9 mouse cellular contexts compared by ENCODE assay signal in genomic region chr9:79829842-79830800, GRCm38 (mm10). TPM values are rescaled to one million over a fixed set of nuclear protein-coding genes. Genes with fewer than 3 reads are reported as not detected.
A peak's percentile ranks its signal among the peaks of the same experiment; 100 is the strongest.
DNase-seq lines count a peak whose midpoint lies in the region; ATAC-seq and TF ChIP-seq lines count a peak whose summit lies in the region.
"Had no signal": no experiment of that assay in that cellular context is flagged by ENCODE, and none has a peak within 500 bp of the region (broad histone marks: within the 10 kb centered on the region; RNA-seq: fewer than 3 reads in every experiment).

No protein-coding gene starts in this region.

- DNase-seq in urinary bladder, postnatal 14 days (ENCODE audit: low spot score), result peak; percentile 23
- DNase-seq in urinary bladder, adult 2 months (ENCODE audit: low spot score), result no peak
- peak; percentile 28 for DNase-seq in heart, postnatal 0 days (ENCODE audit: low spot score)
- peak; percentile 26 for DNase-seq in lung, postnatal 25 days (ENCODE audit: low spot score)
- DNase-seq in stomach, postnatal 0 days (ENCODE audit: low spot score), result peak; percentile 27
- DNase-seq in gastrocnemius, postnatal 14 days, result no peak
- DNase-seq in adrenal gland, postnatal 36 days, result no peak
- DNase-seq in ovary, postnatal 10 days (ENCODE audit: low spot score), result no peak
- DNase-seq: liver, embryonic 13.5 days had no signal

- no peak for TF ChIP-seq EP300 in heart, postnatal 0 days (IDR thresholded peaks at IDR 0.05; ENCODE audit: low read depth)
- TF ChIP-seq EP300 in stomach, postnatal 0 days (optimal IDR thresholded peaks at IDR 0.05), result no peak

- ATAC-seq in heart, postnatal 0 days (ENCODE audit: insufficient read depth, low read depth), result no peak
- ATAC-seq in stomach, postnatal 0 days (ENCODE audit: low FRiP score, low TSS enrichment), result no peak

- H3K4me1 ChIP-seq in heart, postnatal 0 days (ENCODE audit: control insufficient read depth, insufficient read depth), result no peaks in the 10 kb centered on the region
- H3K4me1 ChIP-seq in stomach, postnatal 0 days (replicated peaks; ENCODE audit: control insufficient read depth, insufficient read depth), result no peaks in the 10 kb centered on the region
- H3K4me1 ChIP-seq: liver, embryonic 13.5 days had no signal

- no peaks in the 10 kb centered on the region for H3K27me3 ChIP-seq in heart, postnatal 0 days (ENCODE audit: control insufficient read depth, insufficient read depth, low read length)
- H3K27me3 ChIP-seq in stomach, postnatal 0 days (ENCODE audit: control insufficient read depth, insufficient read depth, low read length), result no peaks in the 10 kb centered on the region
- H3K27me3 ChIP-seq: liver, embryonic 13.5 days had no signal

- no peak overlapping the region for H3K4me3 ChIP-seq in heart, postnatal 0 days (ENCODE audit: low read depth, low read length)
- no peak overlapping the region for H3K4me3 ChIP-seq in stomach, postnatal 0 days (ENCODE audit: low read depth, low read length)
- H3K4me3 ChIP-seq: liver, embryonic 13.5 days had no signal

- intact Hi-C loops in gastrocnemius, postnatal 14 days (cut with DNase I; ENCODE audit: low total_unique reads), result no loop called here

- 0 out of 2 replicates have a peak, but pooled peaks cover 3% of the 10 kb centered on the region for H3K36me3 ChIP-seq in heart, postnatal 0 days (replicated peaks; ENCODE audit: control insufficient read depth, insufficient read depth, low read length)
- no peaks in the 10 kb centered on the region for H3K36me3 ChIP-seq in stomach, postnatal 0 days (ENCODE audit: control insufficient read depth, insufficient read depth, low read length)
- H3K36me3 ChIP-seq: liver, embryonic 13.5 days had no signal

- no peak overlapping the region for H3K9ac ChIP-seq in heart, postnatal 0 days (replicated peaks; ENCODE audit: low read depth, low read length)
- H3K9ac ChIP-seq in stomach, postnatal 0 days (ENCODE audit: low read length), result 0 out of 2 replicates have a peak overlapping the region, but pooled peaks have one; percentile 2
- H3K9ac ChIP-seq: liver, embryonic 13.5 days had no signal

- TF ChIP-seq CTCF in heart, postnatal 0 days (IDR thresholded peaks at IDR 0.05; ENCODE audit: low read depth), result no peak
- no peak for TF ChIP-seq CTCF in stomach, postnatal 0 days (IDR thresholded peaks at IDR 0.05; ENCODE audit: low read depth)

- H3K9me3 ChIP-seq in heart, postnatal 0 days (replicated peaks; ENCODE audit: control insufficient read depth, low read length), result no peaks in the 10 kb centered on the region
- no peaks in the 10 kb centered on the region for H3K9me3 ChIP-seq in stomach, postnatal 0 days (ENCODE audit: control insufficient read depth, low read length)
- H3K9me3 ChIP-seq: liver, embryonic 13.5 days had no signal

- 46% methylated on average over 23 of the region's 23 CpGs for WGBS in heart, postnatal 0 days
- 31% methylated on average over 23 of the region's 23 CpGs for WGBS in stomach, postnatal 0 days

- peak overlapping the region; percentile 2; the same call in 1 of the 2 replicates for H3K4me2 ChIP-seq in heart, postnatal 0 days (ENCODE audit: low read depth, low read length)
- H3K4me2 ChIP-seq in stomach, postnatal 0 days (replicated peaks; ENCODE audit: low read depth), result peak overlapping the region; percentile 18
- H3K4me2 ChIP-seq: liver, embryonic 13.5 days had no signal

- H3K27ac ChIP-seq in heart, postnatal 0 days (ENCODE audit: low read depth), result no peak overlapping the region
- H3K27ac ChIP-seq in stomach, postnatal 0 days (replicated peaks), result peak overlapping the region; percentile 59
- H3K27ac ChIP-seq: liver, embryonic 13.5 days had no signal

RNA-seq across cellular contexts. Expression of gene Tmem30a, which starts 36.8 kb away (rescaled TPM):
- polyA plus RNA-seq in urinary bladder, adult 2 months (2012; rRNA removed), result 40.8 and 55.1 TPM in 2 replicates
- 71.5 and 101 TPM in 2 replicates for total RNA-seq in heart, postnatal 0 days (2014; rRNA removed; ENCODE audit: low replicate concordance)
- polyA plus RNA-seq in heart, postnatal 0 days (2015; fragmentation: Nextera tagmentation; extraction: Ambion mirVana), result 59.6 and 61.7 TPM in 2 replicates
- 56.4 and 57.3 TPM in 2 replicates for polyA plus RNA-seq in stomach, postnatal 0 days (2015; fragmentation: Nextera tagmentation; extraction: Ambion mirVana)
- 10 to 100 TPM; 37.8 to 42.6 TPM for total RNA-seq in gastrocnemius, postnatal 14 days (2021)
- 100 to 1,000 TPM; 115 to 146 TPM for total RNA-seq in adrenal gland, postnatal 36 days (2021)

Comparison
In these comparisons a context has a peak if more than half of its experiments do, and no peak if none do; other contexts are left out.
1. DNase-seq: peak in urinary bladder, postnatal 14 days (single experiment), heart, postnatal 0 days (single experiment), lung, postnatal 25 days (single experiment) and stomach, postnatal 0 days (single experiment); none in urinary bladder, adult 2 months (single experiment), gastrocnemius, postnatal 14 days (single experiment), adrenal gland, postnatal 36 days (0 of 2) and ovary, postnatal 10 days (single experiment).